Comparison of ENCODE assay signal across 14 mouse cellular contexts in genomic region chr13:15107753-15108305, GRCm38 (mm10).
DNase-seq lines count a peak whose midpoint lies in the region; ATAC-seq lines count a peak whose summit lies in the region.
"Had no signal": no experiment of that assay in that cellular context is flagged by ENCODE, and none has a peak within 500 bp of the region (broad histone marks: within the 10 kb centered on the region; RNA-seq: fewer than 3 reads in every experiment).

No protein-coding gene starts in this region.

- H3K4me1 ChIP-seq in forebrain, embryonic 12.5 days: peaks cover 11% of the 10 kb centered on the region
- H3K4me1 ChIP-seq in forebrain, embryonic 13.5 days: peaks cover 10% of the 10 kb centered on the region
- peaks cover 5% of the 10 kb centered on the region; the same call in 1 of the 2 replicates for H3K4me1 ChIP-seq in embryonic facial prominence, embryonic 12.5 days
- H3K4me1 ChIP-seq in stomach, embryonic 14.5 days (ENCODE audit: control insufficient read depth, insufficient read depth, low read length): peaks cover 10% of the 10 kb centered on the region; the same call in 1 of the 2 replicates

- no peak overlapping the region for H3K9ac ChIP-seq in forebrain, embryonic 12.5 days
- no peak overlapping the region for H3K9ac ChIP-seq in forebrain, embryonic 13.5 days
- no peak overlapping the region for H3K9ac ChIP-seq in embryonic facial prominence, embryonic 12.5 days
- no peak overlapping the region for H3K9ac ChIP-seq in stomach, embryonic 14.5 days (replicated peaks; ENCODE audit: low read depth, low read length)
- H3K9ac ChIP-seq: limb, embryonic 13.5 days had no signal

- no peak overlapping the region for H3K4me3 ChIP-seq in forebrain, embryonic 12.5 days (replicated peaks)
- no peak overlapping the region for H3K4me3 ChIP-seq in forebrain, embryonic 13.5 days
- no peak overlapping the region for H3K4me3 ChIP-seq in embryonic facial prominence, embryonic 12.5 days
- no peak overlapping the region for H3K4me3 ChIP-seq in stomach, embryonic 14.5 days (ENCODE audit: low read depth, low read length)
- H3K4me3 ChIP-seq: limb, embryonic 13.5 days had no signal

- under 1% methylated on average over 6 of the region's 6 CpGs for WGBS in forebrain, embryonic 12.5 days
- 2% methylated on average over 6 of the region's 6 CpGs for WGBS in forebrain, embryonic 13.5 days
- 9% methylated on average over 6 of the region's 6 CpGs for WGBS in embryonic facial prominence, embryonic 12.5 days
- WGBS in stomach, embryonic 14.5 days: 15% methylated on average over 6 of the region's 6 CpGs

- no peaks in the 10 kb centered on the region for H3K27me3 ChIP-seq in forebrain, embryonic 12.5 days
- H3K27me3 ChIP-seq in forebrain, embryonic 13.5 days: no peaks in the 10 kb centered on the region
- no peaks in the 10 kb centered on the region for H3K27me3 ChIP-seq in embryonic facial prominence, embryonic 12.5 days
- no peaks in the 10 kb centered on the region for H3K27me3 ChIP-seq in stomach, embryonic 14.5 days (ENCODE audit: control insufficient read depth, insufficient read depth, low read length)
- H3K27me3 ChIP-seq: limb, embryonic 13.5 days had no signal

- H3K4me2 ChIP-seq in forebrain, embryonic 12.5 days: no peak overlapping the region; the same call in 1 of the 2 replicates
- no peak overlapping the region for H3K4me2 ChIP-seq in forebrain, embryonic 13.5 days
- no peak overlapping the region for H3K4me2 ChIP-seq in embryonic facial prominence, embryonic 12.5 days (replicated peaks)
- H3K4me2 ChIP-seq in stomach, embryonic 14.5 days (replicated peaks; ENCODE audit: low read depth, low read length): no peak overlapping the region
- H3K4me2 ChIP-seq: limb, embryonic 13.5 days had no signal

- 0 out of 2 replicates have a peak, but pooled peaks cover 3% of the 10 kb centered on the region for H3K9me3 ChIP-seq in forebrain, embryonic 12.5 days
- H3K9me3 ChIP-seq in forebrain, embryonic 13.5 days (replicated peaks): peaks cover 3% of the 10 kb centered on the region; the same call in 1 of the 2 replicates
- no peaks in the 10 kb centered on the region for H3K9me3 ChIP-seq in embryonic facial prominence, embryonic 12.5 days
- H3K9me3 ChIP-seq in stomach, embryonic 14.5 days (ENCODE audit: control insufficient read depth, low read depth, low read length): no peaks in the 10 kb centered on the region

- peak; percentile 5 to 9 for DNase-seq in kidney, postnatal 4 days
- no peak for DNase-seq in kidney, postnatal 10 days
- no peak for DNase-seq in adipocyte (ENCODE audit: low spot score)
- no peak for DNase-seq in cerebellum, adult 9-11 months
- DNase-seq: kidney, adult 9 months; layer of hippocampus, postnatal 36 days; lung, adult 18-20 months; thymus, adult 18-20 months had no signal

- H3K36me3 ChIP-seq in forebrain, embryonic 12.5 days (replicated peaks): no peaks in the 10 kb centered on the region
- H3K36me3 ChIP-seq in forebrain, embryonic 13.5 days (ENCODE audit: poor library complexity, severe bottlenecking): no peaks in the 10 kb centered on the region
- no peaks in the 10 kb centered on the region for H3K36me3 ChIP-seq in embryonic facial prominence, embryonic 12.5 days
- H3K36me3 ChIP-seq in stomach, embryonic 14.5 days (ENCODE audit: control insufficient read depth, insufficient read depth, low read length): no peaks in the 10 kb centered on the region
- H3K36me3 ChIP-seq: limb, embryonic 13.5 days had no signal

- H3K27ac ChIP-seq in forebrain, embryonic 12.5 days: no peak overlapping the region
- no peak overlapping the region for H3K27ac ChIP-seq in forebrain, embryonic 13.5 days
- no peak overlapping the region for H3K27ac ChIP-seq in embryonic facial prominence, embryonic 12.5 days
- H3K27ac ChIP-seq in stomach, embryonic 14.5 days (ENCODE audit: low read length): peak overlapping the region; percentile 83
- H3K27ac ChIP-seq: limb, embryonic 13.5 days had no signal

- ATAC-seq in forebrain, embryonic 12.5 days (ENCODE audit: low FRiP score): peak; percentile 69; the same call in 1 of the 2 replicates
- no peak for ATAC-seq in forebrain, embryonic 13.5 days
- 0 out of 2 replicates have a peak, but pooled peaks have one; percentile 64 for ATAC-seq in embryonic facial prominence, embryonic 12.5 days (ENCODE audit: insufficient number of reproducible peaks, insufficient read depth, low FRiP score, low TSS enrichment)
- ATAC-seq in stomach, embryonic 14.5 days (ENCODE audit: insufficient number of reproducible peaks, insufficient read depth, low FRiP score, low read depth): no peak
- ATAC-seq: activated CD4-positive, CD25-positive, alpha-beta regulatory T cell, adult 4 months had no signal

Comparison
In these comparisons a context has a peak if more than half of its experiments do, and no peak if none do; other contexts are left out.
1. ATAC-seq: peak in forebrain, embryonic 12.5 days (single experiment) and embryonic facial prominence, embryonic 12.5 days (single experiment); none in forebrain, embryonic 13.5 days (single experiment) and stomach, embryonic 14.5 days (single experiment).
2. DNase-seq: peak in kidney, postnatal 4 days (2 of 2); none in kidney, postnatal 10 days (single experiment), adipocyte (single experiment) and cerebellum, adult 9-11 months (single experiment).